Mouse (Mus musculus) forebrain, embryonic 11.5 days (tissue): Measurements from ENCODE around the gene Max. TPM values are rescaled to one million over a fixed set of nuclear protein-coding genes. Genes with fewer than 3 reads are reported as not detected.

Experiments
- ATAC-seq: fragments of 200-750 bp; cut with Nextera tagmentation; replicated peaks from 2 replicates; pipeline ENCODE4 v1.8.0; 2017; ENCODE audit warnings: moderate TSS enrichment; ENCODE audit not compliant: low FRiP score
- DNase-seq: peaks from one replicate; pipeline ENCODE4 v3.0.0-alpha.2; 2017; ENCODE audit warnings: low spot score
- H3K27ac ChIP-seq: fragments of 300-500 bp; sonication (generic); 2 replicates; pipeline ENCODE4 v1.5.1; 2014; ENCODE audit warnings: low read depth, low read length
- H3K27me3 ChIP-seq: fragments of 300-500 bp; sonication (generic); 2 replicates; pipeline ENCODE4 v1.6.1; 2014; ENCODE audit warnings: mild to moderate bottlenecking, low read length, mixed read lengths; ENCODE audit not compliant: control insufficient read depth, insufficient read depth
- H3K36me3 ChIP-seq: fragments of 300-500 bp; sonication (generic); 2 replicates; pipeline ENCODE4 v1.6.1; 2014; ENCODE audit warnings: mild to moderate bottlenecking, low read length, moderate library complexity, mixed read lengths; ENCODE audit not compliant: control insufficient read depth, insufficient read depth
- H3K4me1 ChIP-seq: fragments of 300-500 bp; sonication (generic); replicated peaks from 2 replicates; pipeline ENCODE4 v1.6.1; 2014; ENCODE audit warnings: low read length, mixed read lengths; ENCODE audit not compliant: control insufficient read depth, insufficient read depth
- H3K4me2 ChIP-seq: fragments of 300-500 bp; sonication (generic); 2 replicates; pipeline ENCODE4 v1.6.1; 2014; ENCODE audit warnings: low read depth, mild to moderate bottlenecking, low read length, moderate library complexity, mixed read lengths; ENCODE audit not compliant: severe bottlenecking
- H3K4me3 ChIP-seq: fragments of 300-500 bp; sonication (generic); 2 replicates; pipeline ENCODE4 v1.5.1; 2014; ENCODE audit warnings: low read depth, low read length
- H3K9ac ChIP-seq: fragments of 300-500 bp; sonication (generic); 2 replicates; pipeline ENCODE4 v1.6.1; 2014; ENCODE audit warnings: low read length
- H3K9me3 ChIP-seq: fragments of 300-500 bp; sonication (generic); 2 replicates; pipeline ENCODE4 v1.6.1; 2016; ENCODE audit warnings: low read length, mixed read lengths; ENCODE audit not compliant: control insufficient read depth
- WGBS: fragments of 180-500 bp; shearing (Covaris S2); extraction: QIAGEN DNeasy Blood & Tissue Kit; methylation state at CpG from one replicate; pipeline ENCODE4 v1.1.7; 2014; 5-methylcytosine and 5-hydroxymethylcytosine counted together
- polyA plus RNA-seq: library from polyadenylated mRNA; unstranded; fragments of >200 nt; fragmentation: Nextera tagmentation; extraction: Ambion mirVana; gene quantifications from 2 replicates; pipeline ENCODE4 v1.2.1, GENCODE M21; 2014

Gene Max
- polyA plus RNA-seq, 1 experiment from 2014 or later = 21.5 TPM

DNA sequence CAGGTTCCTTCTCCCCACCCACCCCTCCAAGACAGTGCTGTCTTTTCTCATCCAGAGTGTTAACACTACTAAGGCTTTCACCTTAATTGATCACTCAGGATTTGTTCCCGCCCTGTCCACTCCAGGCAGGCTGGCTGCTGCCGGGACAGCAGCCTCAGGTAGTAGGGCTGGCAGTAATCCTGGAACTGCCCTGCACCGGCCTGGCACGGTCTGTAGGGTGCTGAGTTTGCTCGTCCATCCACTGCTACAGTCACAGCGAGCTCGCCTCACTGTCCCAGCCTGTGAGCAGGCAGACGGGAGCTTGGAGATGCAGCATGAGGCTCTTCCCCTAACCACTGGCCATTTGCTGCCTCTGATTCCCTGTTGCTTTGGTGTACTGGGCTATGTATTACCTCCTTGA, 41.0 kb downstream of the Max start:
- DNase-seq (no peak), ATAC-seq (no peak)
- 89% methylated on average over 8 of the region's 8 CpGs for whole genome bisulfite sequencing
- Histone ChIP-seq H3K4me3 (no peak overlapping the region), H3K27me3 (no peaks in the 10 kb centered on the region), H3K4me1 (no peaks in the 10 kb centered on the region), H3K4me2 (no peak overlapping the region), H3K9ac (no peak overlapping the region), H3K36me3 (no peaks in the 10 kb centered on the region), H3K27ac (no peak overlapping the region), H3K9me3 (no peaks in the 10 kb centered on the region)

DNA sequence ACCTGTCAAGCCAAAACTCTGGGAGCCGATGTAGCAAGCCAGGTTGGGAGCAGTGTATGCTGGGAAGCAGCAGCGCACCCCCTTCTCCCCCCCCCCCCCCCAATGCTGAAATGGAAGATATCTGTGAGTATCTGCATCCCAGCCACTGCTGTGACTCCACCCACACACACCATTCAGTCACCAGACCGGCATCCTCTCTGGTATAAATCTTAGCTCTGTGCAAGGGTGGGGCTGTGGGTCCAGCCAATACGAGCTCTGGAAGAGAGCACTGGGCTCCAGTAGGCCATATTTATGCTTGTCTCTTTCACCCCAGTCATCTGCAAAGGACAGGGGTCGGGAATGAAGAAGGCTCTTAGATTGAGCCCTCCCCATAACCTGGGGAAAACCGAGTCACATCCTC, 41.6 kb downstream of the Max start:
- no peak overlapping the region for H3K9ac ChIP-seq
- H3K27me3 ChIP-seq = no peaks in the 10 kb centered on the region
- no peak overlapping the region for H3K4me3 ChIP-seq
- H3K27ac ChIP-seq = no peak overlapping the region
- H3K4me2 ChIP-seq = no peak overlapping the region
- WGBS = 87% methylated on average over 6 of the region's 6 CpGs
- no peaks in the 10 kb centered on the region for H3K36me3 ChIP-seq
- no peaks in the 10 kb centered on the region for H3K4me1 ChIP-seq
- no peaks in the 10 kb centered on the region for H3K9me3 ChIP-seq
- no peak for DNase-seq
- ATAC-seq = no peak; the same call in 1 of the 2 replicates

DNA sequence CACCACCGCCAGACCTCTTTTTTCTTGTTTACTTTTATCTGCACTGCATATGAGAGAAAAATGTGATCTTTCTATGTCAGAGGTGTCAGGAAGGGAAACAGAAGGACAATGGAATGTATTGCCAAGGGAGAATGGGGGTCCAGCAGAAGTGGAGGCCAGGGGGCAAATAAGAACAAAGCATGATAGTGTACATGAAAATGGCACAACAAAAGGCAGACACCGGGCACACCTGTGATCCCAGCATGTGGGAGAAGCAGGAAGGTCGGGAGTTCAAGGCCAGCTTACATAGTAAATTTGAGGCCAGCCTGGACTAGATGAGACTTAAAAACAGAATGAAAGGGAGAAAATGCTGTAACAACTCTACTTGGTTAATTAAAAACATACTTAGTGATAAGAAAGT, 43.1 kb downstream of the Max start:
- no peak overlapping the region for H3K4me3 ChIP-seq
- H3K4me2 ChIP-seq = no peak overlapping the region
- no peaks in the 10 kb centered on the region for H3K4me1 ChIP-seq
- H3K27me3 ChIP-seq = no peaks in the 10 kb centered on the region
- DNase-seq (no peak), ATAC-seq (no peak)
- no peak overlapping the region for H3K27ac ChIP-seq
- no peak overlapping the region for H3K9ac ChIP-seq
- WGBS = 66% methylated on average over 3 of the region's 3 CpGs
- no peaks in the 10 kb centered on the region for H3K9me3 ChIP-seq
- H3K36me3 ChIP-seq = no peaks in the 10 kb centered on the region

DNA sequence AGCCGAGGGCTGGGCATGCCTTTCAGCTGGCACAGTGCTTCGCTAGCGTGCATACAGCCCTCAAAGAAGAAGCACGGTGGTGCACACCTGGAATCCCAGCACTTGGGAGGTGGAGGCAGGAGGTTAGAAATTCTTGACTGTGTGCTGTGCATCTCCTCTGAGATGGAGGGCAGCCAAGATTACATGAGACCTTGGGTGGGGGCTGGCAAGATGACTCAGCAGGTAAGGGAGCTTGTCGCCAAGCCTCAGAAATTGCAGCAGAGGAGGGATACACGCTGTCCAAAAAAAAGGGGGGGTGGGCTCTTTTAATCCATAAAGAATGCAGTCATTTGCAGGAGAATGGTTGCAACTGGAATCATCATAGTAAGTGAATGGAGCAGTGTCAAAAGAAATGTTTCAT, 43.9 kb downstream of the Max start:
- Histone ChIP-seq H3K4me1 (no peaks in the 10 kb centered on the region), H3K27me3 (no peaks in the 10 kb centered on the region), H3K36me3 (no peaks in the 10 kb centered on the region), H3K4me2 (no peak overlapping the region), H3K4me3 (no peak overlapping the region), H3K9me3 (no peaks in the 10 kb centered on the region), H3K9ac (no peak overlapping the region), H3K27ac (no peak overlapping the region)
- ATAC-seq = no peak
- WGBS = 78% methylated on average over 6 of the region's 6 CpGs
- no peak for DNase-seq

DNA sequence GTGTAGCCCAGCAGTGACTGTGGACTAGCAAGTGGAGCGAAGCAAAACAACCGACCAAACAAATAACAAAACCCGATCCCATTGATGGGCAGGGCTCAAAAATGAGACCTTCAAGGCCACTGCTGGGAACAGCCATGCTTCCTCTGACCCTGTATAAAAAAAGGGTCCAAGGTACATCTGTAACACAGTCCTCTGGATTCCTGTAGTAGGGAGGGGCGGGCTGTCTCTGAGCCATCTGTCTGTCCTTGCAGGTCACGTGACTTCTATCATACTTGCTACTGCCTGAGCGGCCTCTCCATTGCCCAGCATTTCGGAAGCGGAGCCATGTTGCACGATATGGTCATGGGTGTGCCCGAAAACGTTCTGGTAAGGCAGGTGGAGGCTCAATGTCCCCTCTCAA, 45.8 kb downstream of the Max start:
- DNase-seq (no peak), ATAC-seq (no peak)
- H3K9ac ChIP-seq = no peak overlapping the region
- H3K36me3 ChIP-seq = no peaks in the 10 kb centered on the region
- no peak overlapping the region for H3K4me3 ChIP-seq
- 94% methylated on average over 11 of the region's 11 CpGs for WGBS
- no peaks in the 10 kb centered on the region for H3K9me3 ChIP-seq
- no peaks in the 10 kb centered on the region for H3K4me1 ChIP-seq
- no peak overlapping the region for H3K4me2 ChIP-seq
- H3K27ac ChIP-seq = no peak overlapping the region
- H3K27me3 ChIP-seq = no peaks in the 10 kb centered on the region

DNA sequence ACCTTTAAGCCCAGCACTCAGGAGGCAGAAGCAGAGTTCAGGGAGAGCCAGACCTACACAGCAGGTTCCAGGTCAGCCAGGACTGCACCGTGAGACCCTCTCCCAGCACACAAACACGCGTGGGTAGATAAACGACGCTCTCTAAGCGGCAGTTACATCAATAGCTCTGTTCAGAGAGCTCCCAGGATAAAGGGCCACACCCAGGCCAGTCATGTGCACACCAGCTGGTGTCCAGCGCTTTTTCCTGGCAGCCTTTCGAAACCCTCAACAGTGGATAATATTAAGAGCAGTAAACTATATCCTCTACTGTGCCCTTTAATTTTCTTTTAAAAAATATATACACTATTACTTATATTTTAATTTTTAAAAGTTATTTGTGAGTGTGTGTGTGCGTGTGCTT, 49.8 kb downstream of the Max start:
- Histone ChIP-seq H3K4me2 (no peak overlapping the region), H3K27ac (no peak overlapping the region), H3K9me3 (no peaks in the 10 kb centered on the region), H3K4me3 (no peak overlapping the region), H3K36me3 (no peaks in the 10 kb centered on the region), H3K4me1 (no peaks in the 10 kb centered on the region), H3K9ac (no peak overlapping the region), H3K27me3 (no peaks in the 10 kb centered on the region)
- ATAC-seq (no peak), DNase-seq (no peak)
- 93% methylated on average over 9 of the region's 9 CpGs for whole genome bisulfite sequencing

DNA sequence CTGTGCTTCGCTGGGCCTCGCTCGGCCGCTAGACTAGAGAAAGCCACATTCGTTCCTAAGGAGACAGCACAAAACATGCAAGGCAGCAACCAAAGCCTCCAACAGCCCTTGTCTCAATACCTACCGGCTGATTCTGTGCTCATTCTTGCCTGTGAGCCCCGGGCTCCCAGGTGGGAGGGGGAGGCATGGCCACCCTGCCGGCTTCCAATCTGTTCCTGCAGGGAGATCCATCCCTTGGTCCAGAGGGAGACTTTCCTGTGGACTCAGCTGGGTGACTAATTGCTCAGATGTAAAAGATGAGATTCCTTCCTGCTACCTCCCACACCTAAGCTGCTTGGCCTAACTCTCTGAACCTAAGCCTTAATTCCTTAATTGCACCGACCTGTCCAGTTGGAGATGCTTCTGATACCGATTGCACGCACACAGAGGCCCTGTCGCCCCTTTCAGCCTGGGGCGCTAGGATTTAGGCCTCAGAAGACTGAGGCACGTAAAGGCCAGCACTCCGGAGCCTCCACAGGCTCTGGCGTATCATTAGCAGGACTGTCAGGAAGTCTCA, 50.8 kb downstream of the Max start:
- H3K4me3 ChIP-seq = no peak overlapping the region
- ATAC-seq (no peak), DNase-seq (no peak)
- no peaks in the 10 kb centered on the region for H3K9me3 ChIP-seq
- H3K27ac ChIP-seq = no peak overlapping the region
- no peaks in the 10 kb centered on the region for H3K36me3 ChIP-seq
- H3K9ac ChIP-seq = no peak overlapping the region
- H3K4me1 ChIP-seq = no peaks in the 10 kb centered on the region
- WGBS = 64% methylated on average over 16 of the region's 16 CpGs
- no peak overlapping the region for H3K4me2 ChIP-seq
- no peaks in the 10 kb centered on the region for H3K27me3 ChIP-seq

DNA sequence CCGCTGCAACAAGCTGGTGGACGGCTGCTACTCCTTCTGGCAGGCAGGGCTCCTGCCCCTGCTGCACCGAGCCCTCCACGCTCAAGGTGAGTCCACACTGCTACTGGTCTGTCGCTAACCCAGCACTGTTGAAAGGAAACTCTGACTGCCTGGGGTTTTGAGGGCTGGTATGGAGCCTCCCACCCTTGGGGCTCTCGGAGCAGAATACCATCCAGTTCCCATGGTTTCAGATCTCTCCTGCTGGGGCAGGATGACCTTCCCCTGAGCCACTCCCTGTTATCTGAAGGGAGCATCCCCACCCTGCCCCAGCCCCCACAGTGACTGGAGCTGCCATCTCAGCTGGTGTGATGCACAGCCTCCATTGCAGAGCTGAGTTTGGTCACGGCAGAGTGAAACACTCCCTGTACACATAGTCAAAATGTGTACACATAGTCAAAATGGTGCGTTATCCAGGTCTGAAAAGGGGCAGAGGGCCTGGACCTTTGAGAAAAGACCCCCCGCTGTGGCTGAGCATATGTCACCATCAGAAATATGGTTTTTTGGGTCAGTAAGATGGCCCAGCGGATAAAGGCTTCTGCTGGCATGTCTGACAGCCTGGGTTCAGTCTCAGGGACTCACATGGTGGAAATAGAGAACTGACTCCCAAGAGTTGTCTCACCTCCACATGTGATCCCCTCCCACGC, 51.6 kb downstream of the Max start:
- Histone ChIP-seq H3K9me3 (no peaks in the 10 kb centered on the region), H3K27me3 (no peaks in the 10 kb centered on the region), H3K36me3 (no peaks in the 10 kb centered on the region), H3K9ac (no peak overlapping the region), H3K4me2 (no peak overlapping the region), H3K4me1 (no peaks in the 10 kb centered on the region), H3K27ac (no peak overlapping the region), H3K4me3 (no peak overlapping the region)
- 77% methylated on average over 11 of the region's 11 CpGs for WGBS
- DNase-seq (no peak), ATAC-seq (no peak)

DNA sequence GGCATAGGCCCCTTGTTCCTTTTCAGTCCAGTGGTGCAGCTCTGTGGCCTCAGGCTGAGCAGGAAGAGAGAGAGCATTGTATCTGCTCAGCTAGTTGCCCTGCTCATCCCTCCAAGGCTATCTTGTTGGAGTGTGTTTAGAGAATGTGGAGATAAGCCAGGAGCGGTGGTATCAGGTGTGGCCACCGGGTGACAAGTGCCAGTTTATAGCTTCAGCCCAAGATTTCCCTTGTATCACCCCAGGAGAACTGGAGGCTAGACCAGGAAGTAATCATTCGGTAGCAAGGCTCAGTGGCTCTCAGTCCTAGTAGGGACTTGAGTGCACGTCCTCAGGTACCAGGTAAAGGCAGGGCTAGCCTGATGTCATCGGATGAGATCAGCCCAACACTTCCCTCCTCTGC, 52.8 kb downstream of the Max start:
- no peak overlapping the region for H3K4me2 ChIP-seq
- no peak for DNase-seq
- no peak overlapping the region for H3K27ac ChIP-seq
- H3K4me1 ChIP-seq = no peaks in the 10 kb centered on the region
- no peak overlapping the region for H3K9ac ChIP-seq
- no peak for ATAC-seq
- no peaks in the 10 kb centered on the region for H3K27me3 ChIP-seq
- H3K4me3 ChIP-seq = no peak overlapping the region
- no peaks in the 10 kb centered on the region for H3K9me3 ChIP-seq
- WGBS = 82% methylated on average over 5 of the region's 5 CpGs
- H3K36me3 ChIP-seq = no peaks in the 10 kb centered on the region
